Mouse (Mus musculus) layer of hippocampus, adult 9-11 months (tissue): ENCODE measurements around the gene Myo1h.

Source experiments
- DNase-seq: peaks from one replicate; pipeline ENCODE4 v3.0.0; 2022

The Myo1h gene

DNA sequence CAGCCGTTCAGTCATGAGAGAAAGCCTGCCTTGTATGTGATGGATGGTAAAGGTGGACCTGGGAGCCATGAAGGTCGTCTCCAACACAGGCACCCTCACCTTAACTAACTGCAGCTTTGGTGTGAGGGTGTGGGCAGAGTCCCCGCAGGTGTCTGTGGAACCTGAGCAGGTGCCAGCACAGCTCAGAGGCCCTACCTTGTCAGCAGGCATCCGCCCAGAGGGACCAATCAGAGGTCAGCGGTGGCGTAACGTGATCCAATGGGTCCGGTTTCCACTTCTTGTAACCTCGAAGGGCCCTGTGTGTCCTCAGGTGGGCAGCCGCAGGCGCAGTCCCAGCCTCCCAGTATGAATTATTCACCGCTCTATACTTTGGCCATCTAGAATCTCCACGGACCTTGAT lies at the start of gene Myo1h:
Gene Myo1h (plus strand): TSS at position 293 of the 400 bp plus-strand sequence.
- DNase-seq: no peak

DNA sequence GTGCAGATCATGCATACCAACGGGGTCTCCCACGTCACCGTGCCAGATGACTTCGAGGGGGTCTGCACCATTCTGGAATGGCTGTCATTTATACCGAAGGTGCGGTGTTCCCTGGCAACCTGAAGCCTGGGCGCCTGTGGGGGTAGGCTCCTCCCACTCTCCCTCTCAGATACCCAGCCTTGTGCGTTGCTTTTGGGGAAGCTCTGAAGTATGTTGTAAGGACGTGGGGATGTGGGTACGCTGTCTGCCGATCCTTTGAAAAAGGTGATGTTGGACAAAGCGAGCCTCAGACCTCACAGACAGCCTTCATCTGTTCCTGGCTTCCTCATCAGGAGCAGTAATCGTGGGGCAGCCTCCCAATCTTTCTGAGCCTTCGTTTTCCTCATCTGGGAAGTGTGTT lies 49.2 kb upstream of the Myo1h start:
- no peak for DNase-seq

DNA sequence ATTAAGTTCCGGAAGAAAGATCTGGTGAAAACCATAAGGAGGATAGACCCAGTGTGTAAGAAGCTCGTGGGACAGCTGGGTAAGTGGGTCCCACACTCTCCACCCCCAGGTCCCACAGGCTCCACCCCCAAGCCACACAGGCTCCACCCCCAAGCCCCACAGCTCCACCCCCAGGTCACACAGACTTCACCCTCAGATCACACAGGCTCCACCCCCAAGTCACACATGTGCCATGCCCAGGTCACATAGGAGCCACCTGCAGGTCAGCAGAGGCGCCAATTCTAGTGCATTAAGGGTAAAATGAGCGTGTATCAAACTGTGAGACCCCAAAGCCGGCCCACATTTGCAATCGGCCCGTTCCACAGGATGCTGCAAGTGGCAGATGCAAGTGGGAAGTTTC lies 42.5 kb upstream of the Myo1h start:
- no peak for DNase-seq

DNA sequence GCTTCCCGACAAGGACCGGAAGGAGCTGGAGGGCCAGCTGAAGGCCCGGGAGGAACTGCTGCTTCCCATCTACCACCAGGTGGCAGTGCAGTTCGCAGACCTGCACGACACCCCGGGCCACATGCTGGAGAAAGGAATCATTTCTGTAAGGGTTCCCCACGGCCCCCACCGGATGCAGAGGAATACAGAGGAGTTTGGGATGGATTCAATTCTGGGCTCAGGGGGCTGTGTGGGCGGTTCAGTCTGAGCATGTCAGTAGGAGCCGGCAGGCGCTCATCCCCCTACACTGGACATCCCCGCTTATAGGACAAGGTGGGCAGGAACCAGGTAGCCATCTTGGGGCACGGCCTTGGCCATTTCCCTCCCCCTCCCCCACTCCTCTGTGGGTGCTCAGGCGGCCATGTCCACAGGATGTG lies 40.8 kb upstream of the Myo1h start:
- peak; percentile 21 for DNase-seq

DNA sequence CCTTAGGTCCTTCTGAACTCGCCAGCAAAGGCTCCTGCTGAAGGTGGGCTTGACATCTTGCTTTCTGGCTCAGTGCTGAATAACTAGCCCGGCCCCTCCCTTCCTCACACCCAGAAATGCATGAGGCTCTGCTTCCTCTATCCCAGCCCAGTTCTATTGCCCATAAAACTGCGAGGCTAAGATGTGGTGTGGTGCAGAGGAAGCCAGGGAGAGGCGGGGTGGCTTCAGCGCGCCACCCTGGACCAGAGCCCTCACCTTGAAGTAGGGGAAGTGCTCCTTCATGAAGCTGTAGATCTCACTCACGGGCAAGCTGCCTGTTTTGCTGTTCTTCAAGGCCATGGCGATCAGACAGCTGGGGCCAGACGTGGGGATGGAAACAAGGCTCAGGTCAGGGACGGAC lies 29.5 kb upstream of the Myo1h start:
- no peak for DNase-seq

DNA sequence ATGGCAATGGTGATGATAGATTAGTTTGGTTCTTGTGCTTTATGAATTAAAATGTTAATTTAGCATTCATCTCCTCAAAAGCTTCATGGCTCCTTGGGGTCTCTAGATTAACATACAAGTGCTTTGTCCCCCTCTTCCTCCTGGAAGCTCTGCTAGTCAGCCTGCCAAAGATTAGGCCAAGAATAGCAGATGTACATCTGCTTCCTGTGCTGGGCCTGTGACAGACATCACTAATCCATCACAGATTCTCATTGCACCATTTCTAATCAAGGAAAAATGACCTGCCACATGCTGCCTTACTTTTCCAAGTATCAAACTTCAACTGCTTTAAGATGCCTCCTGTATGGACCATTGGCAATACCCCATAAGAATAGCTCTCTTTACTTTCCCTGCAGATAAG lies 27.5 kb upstream of the Myo1h start:
- DNase-seq: no peak

DNA sequence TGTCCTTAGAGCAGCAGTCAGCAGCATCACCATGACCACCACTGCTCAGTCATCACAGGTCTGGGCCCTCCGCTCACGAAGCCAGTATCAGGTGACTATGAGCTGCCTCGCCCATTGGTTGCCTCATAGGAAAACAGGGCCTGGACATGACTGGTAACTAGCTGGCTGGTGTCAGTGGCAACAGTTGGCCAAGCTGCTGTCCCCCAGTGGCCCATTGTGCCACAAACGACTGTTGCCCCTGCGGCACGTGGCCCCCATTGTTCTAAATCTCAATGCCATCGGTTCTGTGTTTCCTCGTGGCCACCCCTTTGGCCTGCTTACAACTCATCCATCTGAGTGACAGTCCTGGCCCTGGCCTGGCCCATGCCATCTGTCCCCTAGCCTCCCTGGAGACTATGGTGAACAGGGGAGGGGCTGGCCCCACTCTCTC lies 24.9 kb upstream of the Myo1h start:
- no peak for DNase-seq

DNA sequence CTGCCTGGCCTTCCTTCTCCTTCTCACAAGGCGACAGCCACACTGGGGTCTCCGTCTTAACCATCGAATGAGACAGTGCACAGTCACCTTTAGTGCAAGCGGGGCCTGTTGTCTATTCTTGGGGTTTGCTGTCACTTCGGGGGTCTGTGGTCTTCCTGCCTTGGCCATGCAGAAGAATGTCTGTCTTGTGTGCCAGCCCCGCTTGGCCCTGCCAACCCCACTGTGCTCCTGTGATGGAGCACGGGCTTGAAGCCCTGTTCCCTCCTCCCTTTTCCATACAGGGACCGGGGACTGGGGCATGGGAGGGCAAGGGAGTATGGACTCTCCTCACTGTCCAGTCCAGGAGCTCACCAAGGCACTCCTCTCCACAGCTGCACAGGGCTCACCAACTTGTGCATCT lies 24.2 kb upstream of the Myo1h start:
- DNase-seq: no peak

DNA sequence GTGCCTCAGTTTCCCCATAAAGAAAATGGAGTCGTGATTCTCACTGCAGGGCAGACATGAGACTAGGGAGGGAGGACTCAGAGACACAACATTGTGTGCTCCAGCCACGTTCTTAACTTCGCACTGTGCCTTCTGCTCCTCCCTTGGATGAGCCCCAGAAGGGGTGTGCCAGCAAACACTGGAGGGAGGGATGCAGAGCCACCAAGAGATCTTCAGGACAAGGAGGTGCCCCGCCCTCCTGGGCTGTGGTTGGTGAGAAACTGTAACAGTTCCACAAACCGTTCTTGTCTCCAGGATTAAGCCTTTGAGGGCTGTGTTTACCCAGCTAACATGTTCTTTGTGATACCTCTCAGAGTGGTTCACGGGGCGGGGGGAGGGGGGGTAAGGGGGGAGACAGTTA lies 20.3 kb upstream of the Myo1h start:
- no peak for DNase-seq

DNA sequence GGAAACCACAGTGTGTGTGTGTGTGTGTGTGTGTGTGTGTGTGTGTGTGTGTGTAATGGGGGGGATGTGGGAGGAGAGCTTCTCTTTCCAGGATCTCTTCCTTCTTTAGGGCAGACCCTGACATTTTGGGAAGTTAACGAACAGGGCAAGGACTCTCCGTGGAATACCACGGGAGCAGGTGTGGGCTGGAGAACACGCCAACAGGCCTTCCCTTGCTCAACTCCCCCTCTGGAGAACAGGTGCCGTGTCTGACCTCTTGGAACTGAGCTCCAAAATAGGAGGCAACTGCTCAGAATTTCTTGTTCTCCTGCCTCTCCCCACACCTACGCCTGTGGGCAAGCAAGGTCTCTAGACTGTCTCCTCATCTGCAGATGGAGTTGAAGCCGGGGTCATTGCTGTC lies 19.5 kb upstream of the Myo1h start:
- no peak for DNase-seq

DNA sequence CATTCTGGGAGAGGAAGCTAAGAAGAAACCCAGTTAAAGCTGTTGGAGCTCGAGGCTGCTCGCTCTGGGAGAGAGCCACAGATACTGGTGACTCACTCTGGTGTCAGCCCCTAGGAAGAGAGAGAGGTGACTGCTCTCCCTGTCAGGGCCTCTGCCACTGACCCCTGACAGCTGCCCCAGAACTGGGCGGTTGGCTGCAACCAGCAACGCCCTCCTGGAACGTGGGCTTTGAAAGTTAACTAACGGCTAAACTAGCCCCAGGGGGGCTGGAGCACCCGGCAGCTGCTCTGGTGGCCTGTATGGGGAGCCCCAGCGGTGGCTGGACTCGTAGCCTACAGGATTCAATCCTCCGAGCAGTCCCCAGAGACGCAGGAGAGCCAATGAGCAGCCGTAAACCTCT lies 19.0 kb upstream of the Myo1h start:
- DNase-seq: no peak

DNA sequence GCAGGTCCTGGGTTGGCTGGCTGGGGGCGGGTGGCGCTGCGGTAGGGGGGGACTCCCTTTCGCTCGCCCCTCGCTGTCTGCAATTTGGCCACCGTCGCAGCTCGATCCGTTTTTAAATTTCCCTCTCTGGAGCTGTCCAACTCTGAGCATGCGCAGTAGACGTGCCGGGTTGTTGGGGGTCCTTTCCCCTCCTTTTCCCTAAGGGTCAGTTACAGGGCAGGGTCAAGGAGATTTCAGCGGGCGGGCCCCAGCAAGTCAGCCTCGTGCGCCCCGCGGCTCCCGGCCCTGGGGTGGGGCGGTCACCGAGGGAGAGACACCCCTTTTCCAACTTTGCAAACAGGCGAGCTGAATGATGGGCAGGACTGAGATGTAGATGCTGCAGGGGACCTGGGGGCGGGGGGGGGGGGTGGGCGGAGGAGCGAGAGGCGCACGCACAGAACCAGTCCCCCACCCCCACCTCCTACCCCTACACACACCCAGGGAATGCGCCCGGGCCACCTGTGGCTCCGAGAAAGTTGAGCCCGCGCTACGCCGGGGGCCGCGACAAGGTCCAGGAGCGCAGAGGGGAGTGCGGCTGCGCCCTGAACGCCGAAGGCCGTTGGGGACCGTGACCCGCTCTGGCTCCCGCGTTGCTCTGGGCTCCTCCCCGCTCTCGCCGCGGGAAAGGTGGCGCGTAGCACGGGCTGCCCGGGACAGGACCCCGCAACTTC lies 15.1 kb upstream of the Myo1h start, which contains the start of gene Foxn4:
Gene Foxn4 (minus strand): TSS at position 115 of the 710 bp plus-strand sequence.
- DNase-seq: no peak

DNA sequence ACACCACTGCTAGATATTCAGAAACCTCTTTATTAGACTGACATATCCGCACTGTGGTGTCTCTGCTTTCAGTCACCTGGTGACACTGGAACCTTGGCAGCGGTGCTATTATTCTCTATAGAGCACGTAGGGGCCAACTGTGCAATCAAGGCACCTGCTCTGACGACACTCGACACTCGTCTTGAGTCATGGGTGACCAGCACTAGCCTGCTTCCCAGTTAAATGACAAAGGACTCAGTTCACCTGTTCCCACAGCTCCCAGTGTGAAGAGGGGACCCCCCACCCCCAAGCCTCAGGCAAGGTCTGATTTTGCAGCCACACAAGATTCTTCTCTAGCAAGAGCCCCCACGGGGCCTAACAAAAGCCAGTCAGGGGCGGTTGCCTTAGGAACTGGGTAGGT lies 13.6 kb upstream of the Myo1h start:
- no peak for DNase-seq

DNA sequence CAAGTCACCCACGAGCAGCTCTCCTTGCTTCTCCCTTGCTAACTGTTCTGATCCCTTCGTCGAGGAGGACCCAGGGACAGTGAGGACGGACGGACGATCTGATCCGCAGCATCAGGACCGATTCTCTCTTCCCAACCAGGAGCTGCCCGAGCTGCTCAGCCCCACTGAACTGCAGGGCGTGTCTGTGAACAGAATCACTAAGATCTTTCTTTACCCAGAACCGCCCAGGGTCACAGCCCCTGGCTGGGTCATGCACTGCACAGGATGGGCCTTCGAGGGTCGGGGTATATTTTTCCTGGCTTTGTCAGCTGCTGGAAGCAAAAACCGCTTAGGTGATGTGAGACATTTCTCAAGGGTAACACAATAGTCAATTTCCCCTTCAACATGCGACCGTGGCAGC lies 13.0 kb upstream of the Myo1h start:
- no peak for DNase-seq

DNA sequence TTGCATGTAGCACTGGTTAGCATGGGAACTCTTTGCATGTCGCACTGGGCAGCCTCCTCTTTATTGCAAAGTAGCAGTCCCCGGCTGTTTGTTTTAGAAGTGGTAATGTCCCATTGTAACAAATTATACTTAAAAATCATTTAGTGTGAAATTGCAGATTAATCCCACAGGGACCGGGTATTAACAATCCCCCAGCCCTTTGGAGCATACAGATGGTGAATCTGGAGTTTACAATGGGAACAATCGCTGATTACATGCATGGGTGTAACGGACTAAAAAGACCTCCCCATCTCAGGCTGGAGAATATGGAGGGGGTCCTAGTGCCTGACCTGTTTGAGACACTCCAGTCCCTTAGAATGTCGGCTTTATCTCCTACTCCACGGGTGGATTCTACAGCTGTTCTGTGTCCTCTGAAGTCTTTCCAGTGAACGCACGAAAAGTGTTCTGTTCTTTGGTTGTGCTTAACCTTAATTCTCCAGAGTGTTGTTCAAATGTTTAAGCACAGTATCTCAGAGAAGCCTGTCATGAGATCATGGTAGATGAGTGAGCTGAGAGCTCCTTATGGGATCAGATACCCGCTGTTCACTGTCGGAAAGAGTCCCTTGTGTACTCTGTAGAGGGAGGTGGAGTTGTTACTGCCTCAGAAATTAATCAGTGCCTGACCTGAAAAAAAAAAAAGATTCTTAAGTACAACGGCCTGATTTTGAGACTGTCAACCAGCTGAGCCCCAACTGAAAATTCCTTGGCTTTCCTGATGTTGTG lies 9.4 kb upstream of the Myo1h start:
- no peak for DNase-seq

DNA sequence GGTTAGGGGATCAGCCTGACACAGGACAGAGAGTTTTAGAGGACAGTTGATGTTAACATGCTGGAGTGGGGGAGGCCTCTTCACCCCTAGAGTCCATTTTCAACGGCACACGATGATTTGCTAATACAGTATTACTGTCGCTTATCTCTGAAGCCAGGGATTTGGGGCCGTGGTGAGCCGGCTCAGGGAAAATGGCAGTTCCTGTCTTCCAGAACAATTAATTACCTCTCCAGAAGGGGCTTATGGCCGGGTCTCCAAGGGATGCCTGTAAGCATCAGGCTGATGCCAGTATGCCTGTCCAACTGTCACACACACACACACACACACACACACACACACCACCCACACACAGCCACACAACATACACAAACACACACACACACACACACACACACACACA lies 6.6 kb upstream of the Myo1h start:
- DNase-seq: no peak

DNA sequence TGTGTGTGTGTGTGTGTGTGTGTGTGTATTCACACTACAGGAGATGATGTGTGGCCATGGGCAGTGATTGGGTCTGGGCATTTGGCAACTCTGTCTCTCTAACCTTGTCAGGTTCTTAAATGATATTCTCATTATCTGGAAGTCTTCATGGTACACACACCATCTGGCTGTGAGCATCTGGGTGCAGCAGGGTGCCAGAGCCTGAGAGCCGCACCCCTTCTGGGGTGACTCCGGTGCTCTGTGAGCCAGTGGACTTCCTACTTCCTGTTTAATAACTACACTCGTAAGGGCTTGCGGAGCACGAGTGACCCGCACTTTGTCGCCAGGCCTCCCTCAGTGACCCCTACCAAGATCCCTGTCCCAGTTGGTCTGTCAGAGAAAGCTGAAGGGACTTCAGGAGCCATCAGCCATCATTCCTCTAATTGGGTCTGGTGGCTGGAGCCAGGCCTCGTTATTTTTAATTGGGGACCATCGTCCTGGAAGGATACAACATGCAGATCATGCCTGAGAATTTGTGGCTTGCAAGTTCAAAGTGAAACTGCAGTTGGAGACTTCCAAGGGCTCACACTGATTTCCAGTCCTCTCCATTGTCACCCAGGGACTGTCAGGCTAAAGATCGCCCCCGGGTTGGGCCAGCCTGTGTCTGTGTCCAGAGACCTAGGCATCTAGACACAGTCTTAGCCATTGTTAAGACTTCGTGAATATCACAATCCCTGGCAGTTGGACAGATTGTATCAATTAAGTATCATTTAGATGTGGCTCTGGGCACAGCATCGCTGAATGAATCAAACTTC lies 4.2 kb upstream of the Myo1h start:
- peak; percentile 24 for DNase-seq

DNA sequence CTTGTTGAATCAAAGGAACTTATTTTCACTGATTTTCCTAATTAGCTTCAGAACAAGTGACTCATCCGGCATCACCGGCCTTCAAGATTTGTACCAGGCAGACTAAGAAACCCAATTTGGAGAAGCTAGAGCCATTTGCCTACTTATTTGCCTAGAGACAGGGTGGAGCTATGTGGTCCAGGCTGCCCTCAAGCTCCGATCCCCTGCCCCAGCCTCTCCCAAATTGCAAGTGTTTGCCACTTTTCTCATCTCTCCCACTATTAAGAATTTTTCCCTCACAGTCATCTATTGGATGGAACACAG lies 3.6 kb upstream of the Myo1h start:
- peak; percentile 42 for DNase-seq

DNA sequence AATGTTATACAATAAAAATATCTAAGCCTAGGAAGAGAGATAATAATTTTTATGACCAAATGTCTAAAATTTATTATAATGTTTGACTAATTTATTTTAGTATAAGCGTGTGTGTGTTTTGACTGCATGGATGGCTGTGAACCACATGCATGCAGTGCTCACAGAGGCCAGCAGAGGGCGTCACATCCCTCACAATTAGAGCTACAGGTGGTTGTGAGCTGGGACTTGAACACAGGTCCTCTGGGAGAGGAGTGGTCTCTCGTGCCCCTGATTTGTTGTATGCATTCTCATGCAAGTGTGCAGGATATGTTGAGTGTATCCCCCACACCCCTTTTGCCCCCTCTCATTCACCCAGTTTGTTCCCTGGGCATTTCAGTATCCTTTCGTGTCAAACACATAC lies 2.9 kb upstream of the Myo1h start:
- no peak for DNase-seq

DNA sequence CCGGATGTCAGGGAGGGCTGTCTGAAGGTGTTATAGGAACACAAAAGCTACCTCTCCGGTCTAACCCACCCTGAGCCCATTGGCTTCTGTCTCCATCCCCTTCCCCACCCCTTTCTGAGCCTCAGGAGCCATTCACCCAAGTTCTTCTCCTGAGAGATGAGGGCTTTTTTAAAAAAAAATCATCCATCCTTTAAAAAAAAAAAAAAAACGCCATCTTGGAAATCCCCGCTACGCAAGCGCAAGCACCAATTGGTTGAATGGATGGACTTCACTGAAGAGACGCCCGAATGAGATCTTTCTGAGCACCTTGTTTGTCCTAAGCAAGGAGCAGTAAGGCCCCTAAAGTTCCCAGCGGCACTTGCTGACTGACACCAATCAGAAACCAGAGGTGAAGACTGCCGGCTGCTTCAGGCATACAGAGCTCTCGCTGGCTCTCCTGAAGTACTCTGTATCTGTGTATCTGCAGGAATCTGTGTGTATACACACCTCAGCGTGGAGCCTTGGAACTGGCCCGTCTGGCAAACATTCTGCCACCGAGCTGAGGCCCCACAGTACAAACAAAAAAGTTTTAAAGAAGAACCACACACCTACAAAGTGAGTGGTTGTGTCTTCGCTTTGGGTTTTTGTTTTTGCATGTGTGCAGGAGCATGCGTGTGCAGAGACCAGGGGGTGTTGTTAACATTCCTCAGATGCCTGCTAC lies 1.9 kb upstream of the Myo1h start:
- no peak for DNase-seq

DNA sequence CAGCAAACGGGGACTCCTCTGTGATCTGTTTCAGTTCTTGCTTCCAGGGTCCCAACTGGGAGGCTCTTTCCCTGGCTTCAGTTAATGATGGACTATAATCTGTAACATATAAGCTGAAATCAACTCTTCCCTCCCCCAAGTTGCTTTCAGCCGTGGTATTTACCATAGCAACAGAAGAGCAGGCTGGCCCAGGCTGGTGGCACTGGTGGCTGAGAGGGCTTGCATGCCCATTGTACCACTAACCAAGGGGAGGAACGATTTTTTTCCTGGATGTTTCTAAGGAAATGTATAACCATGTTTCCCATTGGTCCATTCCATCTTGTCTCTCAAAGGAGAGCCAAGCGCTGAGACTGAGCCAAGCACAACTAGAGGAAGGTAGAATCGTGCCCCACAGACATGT lies 570 bp upstream of the Myo1h start:
- no peak for DNase-seq

DNA sequence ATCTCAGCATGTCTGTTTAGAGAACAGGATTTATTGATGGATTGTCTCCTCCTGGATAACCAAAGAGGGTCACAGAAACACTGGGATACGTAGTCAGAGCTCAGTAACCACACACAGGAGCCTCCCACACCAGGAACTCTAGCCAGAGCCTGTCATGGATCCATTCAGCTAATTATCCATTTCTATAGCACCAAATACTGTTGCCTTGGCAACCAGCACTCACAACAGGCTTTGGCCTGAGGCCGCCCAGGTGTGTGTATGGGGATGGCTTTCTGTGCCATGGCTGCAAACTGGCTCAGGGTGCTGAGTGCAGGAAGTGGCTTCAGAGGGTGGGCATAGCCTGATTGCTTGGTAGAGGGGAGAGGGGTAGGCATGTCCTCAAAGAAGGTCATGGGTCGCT lies 1.0 kb downstream of the Myo1h start:
- DNase-seq: peak; percentile 20
